Mouse (Mus musculus): ENCODE data around the gene Tnik. TPM values are rescaled to one million over a fixed set of nuclear protein-coding genes. Genes with fewer than 3 reads are reported as not detected.

Tnik gene
- polyA plus RNA-seq, 1 experiment: 2.3 TPM

- no peaks in the 10 kb centered on the region for H3K36me3 ChIP-seq (ENCODE audit: control insufficient read depth, insufficient read depth, low read length, poor library complexity, severe bottlenecking)
- TF ChIP-seq CTCF (IDR thresholded peaks at IDR 0.05; ENCODE audit: low read depth, low read length) (peak; percentile 53), POLR2A (IDR thresholded peaks at IDR 0.05; ENCODE audit: insufficient read depth, low read length) (no peak), EP300 (IDR thresholded peaks at IDR 0.05; ENCODE audit: insufficient read depth, low read depth, low read length) (no peak)
- no peaks in the 10 kb centered on the region for H3K27me3 ChIP-seq (ENCODE audit: control insufficient read depth, insufficient read depth, low read length, poor library complexity, severe bottlenecking)
These were observed 299.8 kb downstream of the Tnik start for GRCm38 (mm10) chr3:28562612-28563332.

GRCm38 (mm10) chr3:28564370-28565357 lies 301.6 kb downstream of the Tnik start:
- Histone ChIP-seq H3K4me3 (ENCODE audit: low read depth, low read length) (no peak overlapping the region), H3K4me1 (ENCODE audit: control insufficient read depth, insufficient read depth, low read length) (no peaks in the 10 kb centered on the region), H3K9me3 (replicated peaks; ENCODE audit: control insufficient read depth, insufficient read depth, low read length, poor library complexity, severe bottlenecking) (no peaks in the 10 kb centered on the region), H3K9ac (ENCODE audit: low read depth, poor library complexity, severe bottlenecking) (no peak overlapping the region), H3K27me3 (ENCODE audit: control insufficient read depth, insufficient read depth, low read length, poor library complexity, severe bottlenecking) (no peaks in the 10 kb centered on the region), H3K27ac (ENCODE audit: insufficient read depth, low read length) (no peak overlapping the region), H3K36me3 (ENCODE audit: control insufficient read depth, insufficient read depth, low read length, poor library complexity, severe bottlenecking) (no peaks in the 10 kb centered on the region)
- TF ChIP-seq CTCF (IDR thresholded peaks at IDR 0.05; ENCODE audit: low read depth, low read length) (peak; percentile 35), EP300 (IDR thresholded peaks at IDR 0.05; ENCODE audit: insufficient read depth, low read depth, low read length) (no peak)

More at GRCm38 (mm10) chr3:28562612-28563332, 299.8 kb downstream of the Tnik start:
- H3K27ac ChIP-seq (ENCODE audit: insufficient read depth, low read length): no peak overlapping the region
- H3K9ac ChIP-seq (ENCODE audit: low read depth, poor library complexity, severe bottlenecking): no peak overlapping the region
- H3K4me1 ChIP-seq (ENCODE audit: control insufficient read depth, insufficient read depth, low read length): no peaks in the 10 kb centered on the region
- H3K4me3 ChIP-seq (ENCODE audit: low read depth, low read length): no peak overlapping the region
- no peaks in the 10 kb centered on the region for H3K9me3 ChIP-seq (replicated peaks; ENCODE audit: control insufficient read depth, insufficient read depth, low read length, poor library complexity, severe bottlenecking)

- H3K4me1 ChIP-seq (ENCODE audit: control insufficient read depth, insufficient read depth, low read length): no peaks in the 10 kb centered on the region
- no peaks in the 10 kb centered on the region; the same call in 1 of the 2 replicates for H3K9me3 ChIP-seq (replicated peaks; ENCODE audit: control insufficient read depth, insufficient read depth, low read length, poor library complexity, severe bottlenecking)
- H3K27me3 ChIP-seq (ENCODE audit: control insufficient read depth, insufficient read depth, low read length, poor library complexity, severe bottlenecking): no peaks in the 10 kb centered on the region
- TF ChIP-seq EP300 (IDR thresholded peaks at IDR 0.05; ENCODE audit: insufficient read depth, low read depth, low read length) (no peak), CTCF (IDR thresholded peaks at IDR 0.05; ENCODE audit: low read depth, low read length) (no peak)
- peak overlapping the region; percentile 13; the same call in 1 of the 2 replicates for H3K4me3 ChIP-seq (ENCODE audit: low read depth, low read length)
- H3K9ac ChIP-seq (ENCODE audit: low read depth, poor library complexity, severe bottlenecking): no peak overlapping the region
- no peak overlapping the region for H3K27ac ChIP-seq (ENCODE audit: insufficient read depth, low read length)
- H3K36me3 ChIP-seq (ENCODE audit: control insufficient read depth, insufficient read depth, low read length, poor library complexity, severe bottlenecking): no peaks in the 10 kb centered on the region
These were observed 314.3 kb downstream of the Tnik start for GRCm38 (mm10) chr3:28577301-28577700.

GRCm38 (mm10) chr3:28578950-28579615 lies 316.1 kb downstream of the Tnik start:
- Histone ChIP-seq H3K9me3 (replicated peaks; ENCODE audit: control insufficient read depth, insufficient read depth, low read length, poor library complexity, severe bottlenecking) (no peaks in the 10 kb centered on the region; the same call in 1 of the 2 replicates), H3K36me3 (ENCODE audit: control insufficient read depth, insufficient read depth, low read length, poor library complexity, severe bottlenecking) (no peaks in the 10 kb centered on the region), H3K27me3 (ENCODE audit: control insufficient read depth, insufficient read depth, low read length, poor library complexity, severe bottlenecking) (no peaks in the 10 kb centered on the region), H3K4me3 (ENCODE audit: low read depth, low read length) (no peak overlapping the region), H3K9ac (ENCODE audit: low read depth, poor library complexity, severe bottlenecking) (no peak overlapping the region), H3K4me1 (ENCODE audit: control insufficient read depth, insufficient read depth, low read length) (no peaks in the 10 kb centered on the region), H3K27ac (ENCODE audit: insufficient read depth, low read length) (no peak overlapping the region)
- TF ChIP-seq POLR2A (IDR thresholded peaks at IDR 0.05; ENCODE audit: insufficient read depth, low read length) (no peak), EP300 (IDR thresholded peaks at IDR 0.05; ENCODE audit: insufficient read depth, low read depth, low read length) (no peak), CTCF (IDR thresholded peaks at IDR 0.05; ENCODE audit: low read depth, low read length) (no peak)

GRCm38 (mm10) chr3:28585750-28586465 lies 322.9 kb downstream of the Tnik start:
- Histone ChIP-seq H3K27ac (ENCODE audit: insufficient read depth, low read length) (no peak overlapping the region), H3K27me3 (ENCODE audit: control insufficient read depth, insufficient read depth, low read length, poor library complexity, severe bottlenecking) (no peaks in the 10 kb centered on the region), H3K4me1 (ENCODE audit: control insufficient read depth, insufficient read depth, low read length) (no peaks in the 10 kb centered on the region), H3K36me3 (ENCODE audit: control insufficient read depth, insufficient read depth, low read length, poor library complexity, severe bottlenecking) (no peaks in the 10 kb centered on the region), H3K4me3 (ENCODE audit: low read depth, low read length) (no peak overlapping the region), H3K9ac (ENCODE audit: low read depth, poor library complexity, severe bottlenecking) (no peak overlapping the region), H3K9me3 (replicated peaks; ENCODE audit: control insufficient read depth, insufficient read depth, low read length, poor library complexity, severe bottlenecking) (no peaks in the 10 kb centered on the region)
- no peak for TF ChIP-seq CTCF (IDR thresholded peaks at IDR 0.05; ENCODE audit: low read depth, low read length)
- no peak for TF ChIP-seq EP300 (IDR thresholded peaks at IDR 0.05; ENCODE audit: insufficient read depth, low read depth, low read length)
- TF ChIP-seq POLR2A (IDR thresholded peaks at IDR 0.05; ENCODE audit: insufficient read depth, low read length): no peak
